Mouse (Mus musculus): Measurements from ENCODE around the gene Ttl.

Gene Ttl

GRCm38 (mm10) chr2:129081097-129081496 lies 15.4 kb downstream of the Ttl start:
- ATAC-seq (ENCODE audit: insufficient number of reproducible peaks, low FRiP score, low TSS enrichment) = no peak

- no peak for ATAC-seq (ENCODE audit: insufficient number of reproducible peaks, low FRiP score, low TSS enrichment)
Observed at GRCm38 (mm10) chr2:129083514-129083913, 17.8 kb downstream of the Ttl start.

GRCm38 (mm10) chr2:129084959-129085358 lies 19.2 kb downstream of the Ttl start:
- ATAC-seq (ENCODE audit: insufficient number of reproducible peaks, low FRiP score, low TSS enrichment) = no peak

- no peak for ATAC-seq (ENCODE audit: insufficient number of reproducible peaks, low FRiP score, low TSS enrichment)
Observed at GRCm38 (mm10) chr2:129087520-129087919, 21.8 kb downstream of the Ttl start.

GRCm38 (mm10) chr2:129090370-129090769 lies 24.6 kb downstream of the Ttl start:
- ATAC-seq (ENCODE audit: insufficient number of reproducible peaks, low FRiP score, low TSS enrichment) = no peak

GRCm38 (mm10) chr2:129092810-129093209 lies 27.1 kb downstream of the Ttl start:
- ATAC-seq (ENCODE audit: insufficient number of reproducible peaks, low FRiP score, low TSS enrichment) = no peak

GRCm38 (mm10) chr2:129093926-129094724 lies 28.4 kb downstream of the Ttl start:
- no peak for ATAC-seq (ENCODE audit: insufficient number of reproducible peaks, low FRiP score, low TSS enrichment)

GRCm38 (mm10) chr2:129100784-129101310 lies 35.1 kb downstream of the Ttl start, which contains the start of gene Polr1b:
Gene Polr1b, plus strand, starts transcription at chr2:129100995.
- ATAC-seq (ENCODE audit: insufficient number of reproducible peaks, low FRiP score, low TSS enrichment) = peak; percentile 97

GRCm38 (mm10) chr2:129112924-129113323 lies 47.2 kb downstream of the Ttl start:
- ATAC-seq (ENCODE audit: insufficient number of reproducible peaks, low FRiP score, low TSS enrichment) = no peak

GRCm38 (mm10) chr2:129115706-129116367 lies 50.1 kb downstream of the Ttl start:
- no peak for ATAC-seq (ENCODE audit: insufficient number of reproducible peaks, low FRiP score, low TSS enrichment)

- no peak for ATAC-seq (ENCODE audit: insufficient number of reproducible peaks, low FRiP score, low TSS enrichment)
Observed at GRCm38 (mm10) chr2:129116368-129116739, 50.6 kb downstream of the Ttl start.

- no peak for ATAC-seq (ENCODE audit: insufficient number of reproducible peaks, low FRiP score, low TSS enrichment)
Observed at GRCm38 (mm10) chr2:129118061-129118460, 52.3 kb downstream of the Ttl start.

- no peak for ATAC-seq (ENCODE audit: insufficient number of reproducible peaks, low FRiP score, low TSS enrichment)
Observed at GRCm38 (mm10) chr2:129121986-129122385, 56.2 kb downstream of the Ttl start.

- peak; percentile 99 for ATAC-seq (ENCODE audit: insufficient number of reproducible peaks, low FRiP score, low TSS enrichment)
Observed at GRCm38 (mm10) chr2:129129412-129129929, 63.7 kb downstream of the Ttl start, which contains the start of gene Chchd5. Gene Chchd5, plus strand, starts transcription at chr2:129129700.

- ATAC-seq (ENCODE audit: insufficient number of reproducible peaks, low FRiP score, low TSS enrichment) = peak; percentile 4; the same call in 1 of the 2 replicates
Observed at GRCm38 (mm10) chr2:129129987-129130545, 64.3 kb downstream of the Ttl start.

- no peak for ATAC-seq (ENCODE audit: insufficient number of reproducible peaks, low FRiP score, low TSS enrichment)
Observed at GRCm38 (mm10) chr2:129130776-129131175, 65.0 kb downstream of the Ttl start.

- no peak for ATAC-seq (ENCODE audit: insufficient number of reproducible peaks, low FRiP score, low TSS enrichment)
Observed at GRCm38 (mm10) chr2:129132231-129132630, 66.5 kb downstream of the Ttl start.

- ATAC-seq (ENCODE audit: insufficient number of reproducible peaks, low FRiP score, low TSS enrichment) = no peak
Observed at GRCm38 (mm10) chr2:129133006-129133805, 67.5 kb downstream of the Ttl start.

GRCm38 (mm10) chr2:129139906-129140305 lies 74.2 kb downstream of the Ttl start:
- peak; percentile 31; the same call in 1 of the 2 replicates for ATAC-seq (ENCODE audit: insufficient number of reproducible peaks, low FRiP score, low TSS enrichment)
